Mouse (Mus musculus) embryonic facial prominence, embryonic 15.5 days (tissue): Measurements from ENCODE around the gene Snw1. TPM values are rescaled to one million over a fixed set of nuclear protein-coding genes. Genes with fewer than 3 reads are reported as not detected.

Source experiments
- ATAC-seq: fragments of 200-750 bp; cut with Nextera tagmentation; 2 replicates; pipeline ENCODE4 v1.8.0; 2017; ENCODE audit warnings: low read depth, moderate TSS enrichment; ENCODE audit not compliant: insufficient number of reproducible peaks, low FRiP score, low TSS enrichment
- H3K27ac ChIP-seq: fragments of 300-500 bp; sonication (generic); replicated peaks from 2 replicates; pipeline ENCODE4 v1.5.1; 2015; ENCODE audit warnings: mild to moderate bottlenecking, inconsistent platforms
- H3K27me3 ChIP-seq: fragments of 300-500 bp; sonication (generic); 2 replicates; pipeline ENCODE4 v1.6.1; 2015; ENCODE audit warnings: inconsistent platforms
- H3K36me3 ChIP-seq: fragments of 300-500 bp; sonication (generic); 2 replicates; pipeline ENCODE4 v1.6.1; 2015; ENCODE audit warnings: mild to moderate bottlenecking, inconsistent platforms
- H3K4me1 ChIP-seq: fragments of 300-500 bp; sonication (generic); 2 replicates; pipeline ENCODE4 v1.6.1; 2015; ENCODE audit warnings: inconsistent platforms
- H3K4me2 ChIP-seq: fragments of 300-500 bp; sonication (generic); replicated peaks from 2 replicates; pipeline ENCODE4 v1.6.1; 2015; ENCODE audit warnings: mild to moderate bottlenecking, inconsistent platforms
- H3K4me3 ChIP-seq: fragments of 300-500 bp; sonication (generic); replicated peaks from 2 replicates; pipeline ENCODE4 v1.5.1; 2015; ENCODE audit warnings: mild to moderate bottlenecking, inconsistent platforms
- H3K9ac ChIP-seq: fragments of 300-500 bp; sonication (generic); 2 replicates; pipeline ENCODE4 v1.6.1; 2015; ENCODE audit warnings: inconsistent platforms
- H3K9me3 ChIP-seq: fragments of 300-500 bp; sonication (generic); replicated peaks from 2 replicates; pipeline ENCODE4 v1.6.1; 2016; ENCODE audit warnings: inconsistent platforms
- WGBS: fragments of 180-500 bp; shearing (Covaris S2); methylation state at CpG from one replicate; pipeline ENCODE4 v1.1.7; 2015; 5-methylcytosine and 5-hydroxymethylcytosine counted together
- polyA plus RNA-seq: library from polyadenylated mRNA; unstranded; fragments of >200 nt; fragmentation: Nextera tagmentation; extraction: Ambion mirVana; gene quantifications from 2 replicates; pipeline ENCODE4 v1.2.1, GENCODE M21; 2015

The Snw1 gene
- polyA plus RNA-seq, 1 experiment from 2014 or later: 121 TPM

DNA sequence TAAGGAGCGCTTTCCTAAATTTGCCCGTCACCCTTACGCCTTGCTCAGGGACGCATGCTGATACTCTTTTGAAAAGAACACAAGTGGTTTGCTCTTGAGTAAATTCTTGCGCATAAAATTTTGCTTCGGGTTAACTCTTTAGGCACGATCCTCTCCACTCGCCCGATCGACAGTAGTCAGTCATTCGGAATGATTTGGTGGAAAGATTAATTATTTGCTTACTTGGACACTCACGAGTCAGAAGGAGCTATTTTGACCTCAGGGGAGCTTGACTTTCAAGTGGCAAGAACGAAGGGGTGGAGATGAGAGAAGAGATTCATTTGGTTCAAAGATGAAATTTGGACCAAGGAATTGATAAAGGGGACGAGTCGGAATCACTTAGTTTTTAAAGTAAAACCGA, 27.9 kb downstream of the Snw1 start:
- Histone ChIP-seq H3K9me3 (no peaks in the 10 kb centered on the region), H3K27ac (no peak overlapping the region), H3K4me2 (peak overlapping the region; percentile 56), H3K9ac (peak overlapping the region; percentile 81), H3K27me3 (no peaks in the 10 kb centered on the region), H3K36me3 (peaks cover 34% of the 10 kb centered on the region), H3K4me3 (peak overlapping the region; percentile 73), H3K4me1 (peaks cover 20% of the 10 kb centered on the region)
- ATAC-seq: no peak
- 3% methylated on average over 16 of the region's 16 CpGs for WGBS

- Histone ChIP-seq H3K9me3 (no peaks in the 10 kb centered on the region), H3K27ac (peak within 1 kb of the TSS; percentile 86), H3K9ac (peak within 1 kb of the TSS; percentile 81), H3K27me3 (no peaks in the 10 kb centered on the region), H3K4me2 (peak within 1 kb of the TSS; percentile 56), H3K4me3 (peak within 1 kb of the TSS; percentile 73), H3K36me3 (peaks cover 35% of the 10 kb centered on the region), H3K4me1 (peaks cover 20% of the 10 kb centered on the region)
- peak; percentile 87 for ATAC-seq
- under 1% methylated on average over 28 of the region's 28 CpGs for WGBS
Observed at GRCm38 (mm10) chr12:87443700-87444122, 28.4 kb downstream of the Snw1 start, which contains the start of the genes Slirp and Alkbh1. Gene Slirp (plus strand): TSS chr12:87443896. Gene Alkbh1 (minus strand): TSS chr12:87444017.

DNA sequence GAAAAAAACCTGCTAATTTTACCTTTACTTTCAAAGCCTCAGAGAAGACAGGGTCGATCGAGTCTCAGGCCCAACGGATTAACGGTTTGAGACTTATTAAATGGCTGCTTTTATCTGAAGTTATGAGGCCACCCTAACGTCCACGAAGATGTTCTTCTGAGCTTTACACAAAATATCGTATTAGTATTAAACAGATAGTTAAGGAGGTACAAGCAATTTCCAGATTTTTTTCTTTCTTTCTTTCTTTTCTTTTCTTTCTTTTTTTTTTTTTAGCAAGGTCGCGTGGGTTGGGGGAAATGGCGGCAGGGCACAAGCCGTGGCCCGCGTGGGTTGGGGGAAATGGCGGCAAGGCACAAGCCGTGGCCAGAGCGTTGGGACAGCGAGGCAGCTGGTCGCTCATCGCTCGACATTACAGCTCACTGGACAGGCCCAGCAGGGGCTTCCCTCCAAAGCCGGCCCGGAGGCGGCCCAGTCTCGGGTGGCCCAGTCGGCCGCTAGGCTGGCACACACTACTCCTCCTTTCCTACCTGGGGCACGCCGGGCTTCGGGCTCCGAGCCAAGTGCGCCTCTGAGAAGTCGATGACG, 28.9 kb downstream of the Snw1 start:
- WGBS: under 1% methylated on average over 33 of the region's 33 CpGs
- Histone ChIP-seq H3K4me2 (peak overlapping the region; percentile 56), H3K9ac (peak overlapping the region; percentile 81), H3K27ac (peak overlapping the region; percentile 86), H3K4me1 (peaks cover 20% of the 10 kb centered on the region), H3K4me3 (peak overlapping the region; percentile 73), H3K9me3 (no peaks in the 10 kb centered on the region), H3K27me3 (no peaks in the 10 kb centered on the region), H3K36me3 (peaks cover 35% of the 10 kb centered on the region)
- peak; percentile 81 for ATAC-seq

- H3K9me3 ChIP-seq: no peaks in the 10 kb centered on the region
- peaks cover 20% of the 10 kb centered on the region for H3K4me1 ChIP-seq
- peaks cover 36% of the 10 kb centered on the region for H3K36me3 ChIP-seq
- 0 out of 2 replicates have a peak overlapping the region, but pooled peaks have one; percentile 86 for H3K27ac ChIP-seq
- H3K4me2 ChIP-seq: peak overlapping the region; percentile 56
- H3K9ac ChIP-seq: peak overlapping the region; percentile 81
- no peak for ATAC-seq
- WGBS: 16% methylated on average over 12 of the region's 12 CpGs
- H3K4me3 ChIP-seq: peak overlapping the region; percentile 73
- no peaks in the 10 kb centered on the region for H3K27me3 ChIP-seq
Observed at GRCm38 (mm10) chr12:87442177-87443114, 29.6 kb downstream of the Snw1 start.

GRCm38 (mm10) chr12:87428885-87429284, 43.2 kb downstream of the Snw1 start:
- no peaks in the 10 kb centered on the region for H3K4me1 ChIP-seq
- WGBS: 81% methylated on average over 8 of the region's 8 CpGs
- H3K36me3 ChIP-seq: peaks cover 86% of the 10 kb centered on the region
- H3K4me2 ChIP-seq: no peak overlapping the region
- ATAC-seq: peak; percentile 54
- no peaks in the 10 kb centered on the region for H3K27me3 ChIP-seq
- no peaks in the 10 kb centered on the region for H3K9me3 ChIP-seq
- H3K9ac ChIP-seq: no peak overlapping the region
- H3K27ac ChIP-seq: no peak overlapping the region
- H3K4me3 ChIP-seq: no peak overlapping the region

DNA sequence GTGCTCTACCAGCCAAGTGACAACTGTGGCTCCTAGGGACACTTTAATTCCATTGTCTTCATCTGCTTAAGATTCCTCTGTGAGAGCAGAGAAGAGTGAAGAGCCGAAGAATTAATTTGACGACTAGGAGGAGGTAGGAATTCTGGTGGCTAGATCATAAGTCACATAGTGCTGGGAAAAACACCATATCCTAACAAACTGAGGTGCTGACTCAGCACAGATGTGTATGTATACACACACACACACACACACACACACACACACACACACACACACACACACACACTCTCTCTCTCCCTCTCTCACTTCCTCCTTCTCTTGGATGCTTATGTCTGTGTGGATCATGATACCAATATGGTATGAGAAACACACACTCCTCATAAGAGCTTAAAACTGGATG, 43.8 kb downstream of the Snw1 start:
- no peak for ATAC-seq
- Histone ChIP-seq H3K4me3 (no peak overlapping the region), H3K27me3 (no peaks in the 10 kb centered on the region), H3K36me3 (peaks cover 85% of the 10 kb centered on the region), H3K9me3 (no peaks in the 10 kb centered on the region), H3K4me1 (no peaks in the 10 kb centered on the region), H3K4me2 (no peak overlapping the region), H3K27ac (no peak overlapping the region), H3K9ac (no peak overlapping the region)
- WGBS: 87% methylated on average over 2 of the region's 2 CpGs

GRCm38 (mm10) chr12:87426354-87427031, 45.6 kb downstream of the Snw1 start:
- Histone ChIP-seq H3K36me3 (peaks cover 73% of the 10 kb centered on the region), H3K9ac (no peak overlapping the region), H3K4me2 (no peak overlapping the region), H3K4me3 (no peak overlapping the region), H3K27ac (no peak overlapping the region), H3K9me3 (no peaks in the 10 kb centered on the region), H3K27me3 (no peaks in the 10 kb centered on the region), H3K4me1 (no peaks in the 10 kb centered on the region)
- no peak for ATAC-seq
- WGBS: 92% methylated on average over 5 of the region's 5 CpGs

GRCm38 (mm10) chr12:87424516-87424915, 47.6 kb downstream of the Snw1 start:
- Histone ChIP-seq H3K27ac (no peak overlapping the region), H3K4me1 (no peaks in the 10 kb centered on the region), H3K36me3 (peaks cover 54% of the 10 kb centered on the region), H3K9me3 (no peaks in the 10 kb centered on the region), H3K4me2 (no peak overlapping the region), H3K4me3 (no peak overlapping the region), H3K9ac (no peak overlapping the region), H3K27me3 (no peaks in the 10 kb centered on the region)
- ATAC-seq: no peak
- 27% methylated on average over 3 of the region's 3 CpGs for WGBS

DNA sequence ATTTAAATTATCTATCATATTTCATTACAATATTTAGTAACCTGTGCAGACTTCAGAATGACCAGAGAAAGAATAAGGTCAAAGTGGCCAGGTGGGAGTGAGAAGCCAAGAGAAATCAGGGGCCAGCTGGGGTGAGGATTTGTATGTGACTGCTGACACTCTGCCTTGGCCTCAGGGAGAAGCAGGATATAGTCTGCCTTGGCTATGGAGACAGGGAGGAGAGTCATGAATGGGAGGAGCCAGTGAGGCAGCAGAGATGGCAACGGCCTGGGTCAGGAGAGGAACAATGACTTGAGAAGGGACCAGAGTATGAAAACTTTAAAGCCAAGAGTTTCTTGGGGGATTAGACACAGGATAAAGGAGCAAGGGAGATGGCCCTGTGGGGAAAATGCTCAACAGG, 48.4 kb downstream of the Snw1 start:
- Histone ChIP-seq H3K36me3 (peaks cover 46% of the 10 kb centered on the region), H3K27me3 (no peaks in the 10 kb centered on the region), H3K27ac (no peak overlapping the region), H3K9ac (no peak overlapping the region), H3K9me3 (no peaks in the 10 kb centered on the region), H3K4me3 (no peak overlapping the region), H3K4me1 (no peaks in the 10 kb centered on the region), H3K4me2 (no peak overlapping the region)
- no peak for ATAC-seq
- WGBS: 46% methylated on average over 1 of the region's 1 CpGs

DNA sequence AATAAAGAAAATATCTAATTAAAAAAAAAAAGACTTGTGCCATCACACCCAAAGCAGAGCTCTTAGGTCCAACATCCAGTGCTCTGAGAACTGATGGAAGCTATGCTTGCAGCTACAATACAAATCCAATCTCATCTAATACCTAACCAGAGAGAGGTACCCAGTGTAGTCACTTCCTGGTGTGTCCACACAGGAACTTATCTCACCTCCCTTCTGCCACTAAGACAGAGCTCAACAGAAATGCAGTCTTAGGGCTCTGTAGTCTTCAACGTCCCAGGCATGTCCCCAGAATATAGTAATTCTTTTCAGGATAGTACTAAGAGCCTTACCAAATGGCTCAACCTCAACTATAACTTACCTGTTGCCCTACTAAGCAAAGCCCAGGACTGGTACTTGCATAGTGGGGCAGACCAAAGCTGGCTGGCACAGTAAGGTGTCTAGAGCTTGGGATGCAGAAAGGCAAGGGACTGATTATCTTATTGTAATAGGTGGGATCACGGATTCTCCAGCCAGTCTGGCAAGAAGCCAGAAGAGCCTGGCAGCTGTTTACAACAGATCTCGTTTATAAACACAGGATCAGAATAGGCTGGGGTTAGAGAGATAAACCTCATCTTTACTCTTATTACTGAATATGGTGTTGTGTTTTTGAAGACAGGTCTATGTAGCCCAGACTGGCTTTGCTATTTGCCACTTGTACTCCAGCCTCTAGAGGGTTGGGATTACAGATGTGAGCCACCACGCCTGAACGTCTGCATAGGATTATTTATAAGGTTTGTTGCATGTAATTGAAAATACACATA, 50.2 kb downstream of the Snw1 start:
- Histone ChIP-seq H3K4me2 (no peak overlapping the region), H3K4me1 (no peaks in the 10 kb centered on the region), H3K27me3 (no peaks in the 10 kb centered on the region), H3K36me3 (peaks cover 30% of the 10 kb centered on the region), H3K4me3 (no peak overlapping the region), H3K9ac (no peak overlapping the region), H3K27ac (no peak overlapping the region), H3K9me3 (no peaks in the 10 kb centered on the region)
- 64% methylated on average over 5 of the region's 5 CpGs for WGBS
- no peak for ATAC-seq
